Mouse (Mus musculus): ENCODE measurements around the gene Atf7ip2. TPM values are rescaled to one million over a fixed set of nuclear protein-coding genes. Genes with fewer than 3 reads are reported as not detected.

Gene Atf7ip2
- total and polyA plus RNA-seq, 2 experiments from 2014 or later = 0.05 to 0.25 TPM

DNA sequence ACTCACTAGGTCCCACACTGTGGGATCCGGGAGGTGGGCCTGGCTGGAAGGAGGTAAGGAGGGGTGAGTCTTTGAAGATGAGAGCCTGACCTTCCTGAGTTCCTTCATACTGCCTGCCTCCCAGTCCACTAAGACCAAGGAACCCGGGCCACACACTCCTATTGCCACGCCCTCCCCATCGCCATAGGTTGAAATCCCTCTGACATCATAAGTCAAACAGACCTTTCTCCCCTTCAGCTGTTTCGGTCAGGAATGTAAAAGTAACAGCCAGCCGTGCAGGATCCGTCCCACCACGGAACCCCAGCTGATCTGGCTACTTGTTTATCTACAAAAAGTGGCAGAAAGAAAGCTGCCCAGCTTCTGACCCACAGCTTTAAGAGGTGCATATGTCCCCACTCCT, 107.1 kb downstream of the Atf7ip2 start:
- H3K4me2 ChIP-seq (ENCODE audit: low read depth, low read length, poor library complexity, severe bottlenecking) = no peak overlapping the region
- no peaks in the 10 kb centered on the region for H3K4me1 ChIP-seq (ENCODE audit: insufficient read depth, low read length)
- H3K9ac ChIP-seq (replicated peaks; ENCODE audit: low read length, poor library complexity, severe bottlenecking) = no peak overlapping the region
- no peak for ATAC-seq (ENCODE audit: low FRiP score)
- 39% methylated on average over 8 of the region's 8 CpGs for WGBS
- H3K27ac ChIP-seq (ENCODE audit: low read depth, low read length) = no peak overlapping the region
- no peaks in the 10 kb centered on the region for H3K9me3 ChIP-seq (ENCODE audit: low read length)
- no peaks in the 10 kb centered on the region for H3K27me3 ChIP-seq (ENCODE audit: insufficient read depth, low read length)
- no peak overlapping the region for H3K4me3 ChIP-seq (ENCODE audit: low read depth, low read length)
- TF ChIP-seq CTCF (IDR thresholded peaks at IDR 0.05) = no peak
- no peak for DNase-seq (ENCODE audit: low spot score)
- H3K36me3 ChIP-seq (ENCODE audit: insufficient read depth, low read length) = no peaks in the 10 kb centered on the region

DNA sequence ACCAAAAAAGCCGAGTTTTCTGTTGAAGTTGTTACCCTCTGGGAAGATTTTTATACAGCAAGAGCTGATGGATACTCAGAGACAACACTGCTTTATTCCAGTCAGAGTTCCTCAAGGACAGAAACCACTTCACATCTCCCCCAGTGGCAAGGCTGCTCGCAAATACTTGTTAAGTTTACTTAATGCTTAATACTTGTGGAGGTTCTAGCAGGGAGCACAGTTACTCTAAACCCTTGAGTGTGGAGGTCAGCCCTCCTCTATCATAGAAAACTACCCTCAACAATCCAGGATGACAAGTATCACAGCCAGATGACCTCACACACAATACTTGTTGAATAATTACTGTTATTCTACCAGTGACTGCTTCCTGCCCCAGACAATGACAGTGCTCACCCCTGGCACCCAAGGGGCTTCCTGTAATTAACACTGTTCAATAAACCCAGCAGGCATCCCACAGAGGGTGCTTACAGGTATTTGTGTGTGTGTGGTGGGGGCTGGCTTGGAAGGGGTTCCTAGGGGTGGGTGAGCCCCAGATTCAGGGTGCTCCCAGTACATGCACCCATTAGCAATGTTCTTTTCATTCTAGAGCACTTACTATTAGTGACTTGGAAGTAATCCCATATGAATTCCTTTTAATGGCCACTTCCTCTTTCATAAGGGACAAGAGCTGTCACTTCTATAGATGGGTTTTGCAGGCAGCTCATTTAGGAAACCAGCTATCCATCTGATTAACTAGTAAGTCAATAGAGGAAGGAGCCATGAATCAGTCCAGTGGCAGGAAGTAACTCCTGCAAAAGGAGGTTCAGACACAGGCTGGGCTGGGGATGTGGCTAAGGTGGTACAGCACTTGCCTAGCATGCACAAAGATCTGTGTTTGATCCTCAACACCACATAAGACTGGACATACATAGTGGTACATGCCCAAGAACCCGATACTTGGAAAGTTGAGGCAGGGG, 108.0 kb downstream of the Atf7ip2 start:
- no peaks in the 10 kb centered on the region for H3K27me3 ChIP-seq (ENCODE audit: insufficient read depth, low read length)
- WGBS = 66% methylated on average over 3 of the region's 3 CpGs
- no peak overlapping the region for H3K4me2 ChIP-seq (ENCODE audit: low read depth, low read length, poor library complexity, severe bottlenecking)
- H3K9me3 ChIP-seq (ENCODE audit: low read length) = no peaks in the 10 kb centered on the region
- H3K4me1 ChIP-seq (ENCODE audit: insufficient read depth, low read length) = no peaks in the 10 kb centered on the region
- no peak overlapping the region for H3K9ac ChIP-seq (replicated peaks; ENCODE audit: low read length, poor library complexity, severe bottlenecking)
- TF ChIP-seq CTCF (IDR thresholded peaks at IDR 0.05) = no peak
- ATAC-seq (ENCODE audit: low FRiP score) (no peak), DNase-seq (ENCODE audit: low spot score) (no peak)
- H3K36me3 ChIP-seq (ENCODE audit: insufficient read depth, low read length) = no peaks in the 10 kb centered on the region
- no peak overlapping the region for H3K27ac ChIP-seq (ENCODE audit: low read depth, low read length)
- no peak overlapping the region for H3K4me3 ChIP-seq (ENCODE audit: low read depth, low read length)

Small RNA genes within 50 kb of the gene (microRNA-seq; reads per million reads assigned to microRNA genes)
- gene Gm22932 (ENCODE audit: borderline number of aligned reads) = not detected

Other genes with a start within 250 kb of the Atf7ip2 start
- gene Grin2a, start 197.2 kb upstream of the Atf7ip2 start, total RNA-seq (2014; rRNA removed) = 10.5 and 20.7 TPM in 2 replicates
- 3.7 and 6.1 TPM in 2 replicates for gene Grin2a, start 197.2 kb upstream of the Atf7ip2 start, polyA plus RNA-seq (2015; fragmentation: Nextera tagmentation; extraction: Ambion mirVana)
- not detected in 2 replicates for gene Rpl39l, start 22.5 kb upstream of the Atf7ip2 start, total RNA-seq (2014; rRNA removed)
- gene Rpl39l, start 22.5 kb upstream of the Atf7ip2 start, polyA plus RNA-seq (2015; fragmentation: Nextera tagmentation; extraction: Ambion mirVana) = 0.36 TPM in 1 of 2 replicates, not detected in the other
- gene Emp2, start 121.3 kb downstream of the Atf7ip2 start, total RNA-seq (2014; rRNA removed) = 18.0 and 18.9 TPM in 2 replicates
- 21.3 and 21.9 TPM in 2 replicates for gene Emp2, start 121.3 kb downstream of the Atf7ip2 start, polyA plus RNA-seq (2015; fragmentation: Nextera tagmentation; extraction: Ambion mirVana)
- gene Tekt5, start 202.8 kb downstream of the Atf7ip2 start, total RNA-seq (2014; rRNA removed) = 9.4 and 11.2 TPM in 2 replicates
- 29.3 and 33.7 TPM in 2 replicates for gene Tekt5, start 202.8 kb downstream of the Atf7ip2 start, polyA plus RNA-seq (2015; fragmentation: Nextera tagmentation; extraction: Ambion mirVana)
- gene Nubp1, start 219.2 kb downstream of the Atf7ip2 start, total RNA-seq (2014; rRNA removed) = 33.0 and 37.8 TPM in 2 replicates
- 36.1 and 40.3 TPM in 2 replicates for gene Nubp1, start 219.2 kb downstream of the Atf7ip2 start, polyA plus RNA-seq (2015; fragmentation: Nextera tagmentation; extraction: Ambion mirVana)